Mouse (Mus musculus) frontal cortex, postnatal 14 days (tissue): Measurements from ENCODE around the gene Grin2b.

Source experiments
- DNase-seq, 2 experiments: peaks; one replicate each; pipeline ENCODE4 v3.0.0; 2022; ENCODE audit warnings: low spot score in 2 of 2

The Grin2b gene

DNA sequence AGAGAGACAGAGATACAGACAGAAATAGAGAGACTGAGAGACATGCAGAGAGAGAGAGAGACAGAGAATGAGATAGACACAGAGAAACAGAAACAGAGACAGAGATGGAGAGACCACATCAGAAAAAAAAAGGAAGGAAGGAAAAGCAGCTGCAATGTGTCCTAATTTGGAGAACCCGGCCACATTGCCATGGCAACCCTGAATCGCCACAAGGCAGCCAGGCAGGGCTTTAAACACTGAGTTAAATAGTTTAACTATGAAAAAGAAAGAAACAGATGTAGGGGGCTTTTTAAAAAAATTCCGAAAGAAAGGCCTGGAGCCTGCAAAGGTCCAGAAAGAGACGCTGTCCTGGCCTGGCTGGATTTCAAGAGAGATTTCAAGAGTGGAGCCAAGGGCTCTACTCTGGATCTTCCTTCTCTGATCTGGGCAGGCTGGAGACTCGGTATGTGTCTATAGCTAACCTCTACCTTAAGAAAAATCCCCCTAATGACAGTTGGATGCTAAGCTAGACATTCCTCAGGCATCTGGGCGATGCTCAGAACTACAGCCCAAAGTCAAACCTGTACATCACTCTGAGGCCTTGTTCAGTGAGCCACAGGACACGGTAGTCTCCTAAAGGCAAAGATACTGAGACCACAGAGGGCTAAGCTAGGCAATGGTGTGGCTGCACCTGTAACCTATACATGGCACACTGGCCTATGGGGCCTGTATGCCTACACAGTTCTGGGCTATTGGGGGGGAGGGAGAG lies 162.8 kb downstream of the Grin2b start:
- no peak for DNase-seq

DNA sequence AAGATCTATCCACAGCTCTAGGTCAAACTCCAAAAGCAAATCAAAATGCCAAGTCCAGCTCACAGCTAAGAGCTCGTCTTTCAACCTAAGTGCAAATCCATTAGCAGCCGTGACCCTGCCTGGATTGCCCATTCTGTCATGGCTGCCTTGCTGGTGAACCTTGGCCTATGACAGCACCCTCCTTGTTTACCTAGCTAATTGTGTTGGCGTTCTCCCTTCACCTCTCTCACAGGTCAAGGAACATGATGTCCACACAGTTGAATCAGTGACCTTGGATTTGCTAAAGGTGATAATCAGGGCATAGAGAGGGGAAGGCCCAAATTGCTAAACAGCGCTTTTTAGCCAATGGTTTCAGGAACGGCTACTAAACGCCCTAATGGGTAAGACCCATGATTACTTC lies 165.2 kb downstream of the Grin2b start:
- DNase-seq = no peak

DNA sequence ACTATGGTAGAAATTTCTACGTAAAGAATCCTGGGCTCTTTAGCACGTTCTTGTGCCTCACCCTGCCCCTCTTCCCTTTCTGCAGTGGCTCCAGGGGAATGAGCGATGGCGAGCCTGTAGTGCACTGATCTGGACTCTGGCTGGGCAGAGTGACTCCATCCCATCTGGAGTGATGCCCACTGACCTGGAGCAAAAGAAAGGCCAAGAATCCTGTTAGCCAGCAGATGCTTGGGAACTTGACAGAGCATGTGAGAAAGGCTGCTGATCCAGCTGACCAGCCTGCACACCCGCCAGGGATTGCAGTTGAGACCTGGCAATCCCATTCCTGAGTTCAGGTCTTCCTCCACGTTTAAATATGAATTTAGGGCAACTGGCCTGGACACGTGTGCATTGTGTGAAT lies 178.6 kb downstream of the Grin2b start:
- no peak for DNase-seq

DNA sequence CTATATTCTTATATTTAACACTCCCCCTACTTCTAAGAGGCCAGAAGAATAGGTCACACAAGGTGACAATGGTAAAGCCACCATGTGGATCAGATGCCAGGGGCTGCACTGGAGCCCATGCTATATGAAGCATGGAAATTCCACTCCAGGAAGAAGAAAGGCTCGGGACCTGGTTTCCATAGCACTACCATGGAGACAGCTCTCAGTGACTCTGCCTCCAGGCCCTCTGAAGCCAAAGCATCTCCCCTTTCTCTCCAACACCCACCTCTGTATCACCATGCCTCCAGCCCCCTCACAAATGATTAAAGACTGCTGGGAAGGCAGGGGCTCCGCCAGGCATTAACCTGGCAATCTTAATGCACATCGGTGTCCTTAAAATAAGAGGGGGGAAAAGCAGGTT lies 179.4 kb downstream of the Grin2b start:
- no peak for DNase-seq

DNA sequence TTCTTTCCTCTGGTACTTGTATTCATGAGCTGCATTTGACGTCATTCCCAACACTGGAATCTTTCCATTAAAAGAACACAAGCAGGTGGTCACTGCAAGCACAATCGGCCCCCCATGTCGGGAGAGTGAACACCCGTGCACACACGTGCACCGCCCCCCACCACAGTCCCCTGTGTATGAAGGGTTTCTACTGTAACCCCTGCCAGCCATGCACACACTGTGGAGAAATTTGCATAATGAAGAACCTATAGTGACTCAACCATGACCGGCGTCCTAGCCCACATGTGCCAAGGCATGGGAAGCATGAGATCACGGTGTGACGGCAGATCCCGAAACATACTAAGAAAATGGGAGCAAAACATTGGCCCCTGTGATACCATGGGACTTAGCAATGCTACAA lies 179.9 kb downstream of the Grin2b start:
- no peak for DNase-seq

DNA sequence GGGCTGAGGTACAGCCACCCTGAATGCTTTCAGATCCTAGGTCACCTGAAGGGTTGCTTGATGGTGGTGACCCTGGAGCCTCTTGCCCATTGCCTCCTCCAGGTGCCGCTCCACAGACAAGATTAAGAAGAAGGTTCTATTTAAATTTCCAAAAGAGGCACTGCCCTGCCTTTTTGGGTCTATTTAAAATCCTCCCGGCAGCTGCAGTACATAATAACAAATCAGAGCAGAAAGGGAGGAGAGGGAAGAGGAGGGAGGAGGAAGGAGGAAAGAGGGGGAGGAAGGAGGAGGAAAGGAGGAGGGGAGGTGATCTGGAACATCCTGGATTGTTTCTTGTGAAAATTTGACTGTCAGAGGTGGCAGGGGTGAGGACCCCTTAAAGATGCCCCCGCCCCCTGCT lies 197.2 kb downstream of the Grin2b start:
- DNase-seq = no peak

DNA sequence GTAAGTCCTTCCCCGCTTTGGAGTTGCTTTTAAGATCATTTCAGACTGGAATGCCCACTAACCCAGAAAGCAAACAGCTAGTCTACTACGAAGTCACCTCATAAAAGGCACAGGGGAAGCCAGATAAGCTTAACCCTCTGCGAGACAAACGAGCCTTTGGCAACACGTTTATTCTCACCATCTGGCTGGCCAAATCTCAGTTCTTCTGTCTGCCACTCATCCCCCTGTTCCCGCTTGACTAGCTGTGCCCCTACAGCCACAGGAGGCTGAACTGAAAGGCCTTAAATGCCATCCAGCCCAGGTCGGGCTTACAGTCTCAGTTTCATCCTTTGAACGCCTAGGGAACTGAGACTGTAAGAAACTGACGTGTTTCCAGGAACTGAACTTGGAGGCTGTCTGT lies 200.8 kb downstream of the Grin2b start:
- DNase-seq = no peak

DNA sequence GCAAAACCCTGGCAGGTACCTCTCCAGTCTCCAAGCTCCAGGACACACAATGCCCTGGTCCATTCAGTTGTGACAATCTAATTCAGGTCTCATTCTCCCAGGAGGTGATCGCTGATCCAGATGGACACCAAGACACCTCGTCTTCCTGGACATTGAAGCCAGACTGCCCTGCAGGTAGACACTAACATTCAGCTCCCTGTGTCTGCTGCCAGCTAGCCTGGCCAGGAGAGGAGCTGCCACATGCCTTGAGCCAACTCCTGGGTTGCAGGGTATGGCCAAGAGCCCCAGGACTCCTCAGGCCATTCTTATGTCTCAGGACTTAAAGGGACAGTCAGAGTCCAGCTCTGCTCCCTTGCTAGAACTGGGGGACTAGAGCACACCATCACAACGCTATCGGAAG lies 201.8 kb downstream of the Grin2b start:
- DNase-seq = no peak

DNA sequence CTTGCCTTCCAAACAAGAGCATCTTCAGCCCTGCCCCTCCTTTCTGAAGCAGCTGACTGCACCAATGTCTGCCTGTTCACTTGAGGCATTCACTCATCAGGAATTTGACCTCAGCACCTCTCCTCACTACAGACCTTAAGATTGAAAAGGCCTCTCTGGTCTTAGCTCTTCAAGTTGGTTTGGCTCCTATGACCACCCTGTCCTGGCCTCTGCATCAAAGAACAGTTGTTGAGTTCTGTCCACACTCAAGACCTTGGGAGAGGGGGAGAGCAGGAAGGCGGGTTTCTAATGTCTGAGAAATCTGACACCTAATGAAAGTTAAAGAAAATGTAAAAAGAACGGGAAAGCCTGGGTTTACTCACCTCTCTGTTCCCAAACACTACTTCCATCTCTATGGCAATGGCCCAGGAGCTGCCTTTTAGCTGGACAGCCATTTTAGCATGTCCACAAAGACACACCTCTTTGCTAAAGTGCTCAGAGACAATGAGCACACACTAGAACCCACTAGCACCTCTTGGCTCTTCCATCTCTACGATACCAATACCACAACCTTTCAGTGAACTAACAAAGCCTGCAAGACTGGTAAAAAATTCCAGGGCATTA lies 202.5 kb downstream of the Grin2b start:
- DNase-seq = no peak

DNA sequence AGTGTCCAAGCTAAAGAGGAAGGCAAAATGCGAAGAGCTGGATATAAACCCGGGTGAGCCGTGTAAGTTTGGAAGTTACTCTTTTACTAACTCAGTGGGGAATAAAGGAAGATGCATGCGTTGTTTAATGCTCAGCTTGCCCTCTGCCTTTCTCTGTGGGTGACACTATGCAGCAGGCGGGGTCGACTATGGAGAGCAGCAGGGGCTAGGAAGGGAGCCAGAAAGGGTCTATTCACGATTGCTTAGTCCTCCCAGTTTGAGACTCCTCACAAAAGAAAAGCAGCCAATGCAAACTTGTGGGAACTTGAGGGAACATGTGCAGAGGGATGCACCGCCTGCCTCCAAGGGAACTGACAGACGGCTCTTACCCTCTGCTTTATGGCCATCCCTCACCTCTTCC lies 211.5 kb downstream of the Grin2b start:
- no peak for DNase-seq

DNA sequence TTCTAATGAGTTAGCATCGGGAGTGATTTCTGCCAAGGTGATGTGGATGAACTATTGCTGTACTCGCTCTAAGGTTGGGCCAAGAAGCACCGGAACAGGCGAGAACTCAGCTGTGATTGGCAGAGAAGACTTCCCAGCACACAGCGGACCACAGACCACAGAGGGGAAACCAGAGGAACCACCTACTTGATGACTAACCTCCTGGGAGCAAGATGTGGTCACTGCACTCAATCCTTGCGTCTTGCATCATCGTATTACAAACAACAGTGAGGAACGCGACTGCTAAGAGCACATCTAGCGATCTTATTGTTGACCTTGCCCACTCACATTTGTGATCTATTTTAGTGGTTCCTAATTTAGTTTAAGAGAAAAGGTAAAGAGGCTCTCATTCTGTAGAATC lies 213.7 kb downstream of the Grin2b start:
- DNase-seq = no peak

DNA sequence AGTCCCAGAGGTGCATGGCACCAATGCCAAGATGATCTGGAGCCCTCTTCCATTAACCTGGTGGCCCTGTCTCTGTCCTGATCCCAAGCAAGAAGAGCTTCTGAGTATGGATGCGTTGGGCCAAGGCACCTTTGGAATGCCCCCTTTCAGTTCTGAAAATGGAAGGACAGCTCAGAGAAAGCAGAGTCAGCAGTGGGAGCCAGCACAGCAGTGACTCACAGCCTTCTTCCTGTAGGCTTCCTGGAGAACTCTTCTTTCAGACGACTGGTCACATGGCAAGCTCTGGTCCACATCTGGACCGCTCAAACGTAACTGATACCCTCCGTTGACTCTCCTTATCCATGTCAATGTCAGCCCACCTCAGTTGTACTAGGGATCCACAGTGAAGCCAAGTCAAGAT lies 221.6 kb downstream of the Grin2b start:
- DNase-seq = no peak

DNA sequence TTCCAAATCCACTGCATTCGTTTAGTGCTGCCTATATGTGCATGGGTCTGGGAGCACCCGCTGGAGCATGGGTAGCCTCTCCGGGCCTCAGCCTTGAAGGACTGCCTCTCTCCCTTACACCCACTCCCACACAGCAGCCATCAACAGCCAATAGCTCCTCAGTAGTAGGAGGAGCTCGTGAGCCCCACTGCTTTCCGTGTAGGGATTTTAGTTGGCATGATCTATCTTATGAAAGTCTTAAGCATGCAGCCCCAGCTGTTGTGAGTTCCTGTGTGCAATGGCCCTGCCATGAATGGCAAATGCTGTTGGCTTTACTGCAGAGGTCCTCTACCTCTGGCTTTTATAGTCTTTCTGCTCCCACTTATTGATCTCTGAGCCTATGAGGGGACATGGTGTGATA lies 227.8 kb downstream of the Grin2b start:
- no peak for DNase-seq

DNA sequence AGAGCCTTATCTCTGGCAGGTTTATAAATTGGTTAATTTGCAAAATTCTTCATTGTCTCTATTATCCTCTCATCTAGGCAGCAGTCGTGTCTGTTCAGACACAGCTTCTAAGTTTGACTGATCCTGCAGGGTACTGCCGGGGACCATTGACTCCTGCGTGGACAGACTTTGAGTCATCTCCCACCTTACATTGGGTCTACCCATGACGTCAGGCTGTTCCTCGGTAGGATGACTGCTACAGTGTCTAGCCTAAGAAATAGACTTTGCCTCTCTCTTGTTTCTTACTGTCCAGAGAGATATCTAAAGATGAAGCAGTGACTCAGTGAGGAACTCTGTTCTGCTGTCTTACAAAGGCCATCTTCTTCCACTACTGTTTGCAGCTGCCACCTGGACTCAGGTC lies 229.0 kb downstream of the Grin2b start:
- no peak for DNase-seq

DNA sequence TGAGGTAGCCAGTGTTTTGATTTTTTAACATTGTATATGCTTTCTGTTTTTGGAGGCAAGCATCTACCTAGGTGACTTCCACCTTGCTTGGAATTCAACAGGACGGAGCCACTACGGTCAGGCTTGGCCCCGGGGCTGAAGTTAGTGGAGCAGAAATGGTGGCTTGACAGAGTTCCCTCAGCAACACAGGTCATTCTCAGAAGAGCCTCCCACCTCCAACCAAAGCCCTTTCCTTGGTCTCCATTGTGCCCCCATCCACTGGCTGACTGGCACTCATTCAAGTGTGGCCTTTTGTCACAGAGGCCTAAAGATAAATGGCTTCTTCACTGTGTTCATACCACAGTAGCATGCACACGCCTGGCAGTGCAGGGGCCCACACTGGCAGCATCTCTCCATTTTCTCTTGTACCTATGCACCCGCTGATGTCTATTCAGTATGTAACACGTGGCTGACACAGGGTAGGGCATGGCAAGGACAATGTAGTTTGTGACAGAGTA lies 230.1 kb downstream of the Grin2b start:
- DNase-seq = no peak

DNA sequence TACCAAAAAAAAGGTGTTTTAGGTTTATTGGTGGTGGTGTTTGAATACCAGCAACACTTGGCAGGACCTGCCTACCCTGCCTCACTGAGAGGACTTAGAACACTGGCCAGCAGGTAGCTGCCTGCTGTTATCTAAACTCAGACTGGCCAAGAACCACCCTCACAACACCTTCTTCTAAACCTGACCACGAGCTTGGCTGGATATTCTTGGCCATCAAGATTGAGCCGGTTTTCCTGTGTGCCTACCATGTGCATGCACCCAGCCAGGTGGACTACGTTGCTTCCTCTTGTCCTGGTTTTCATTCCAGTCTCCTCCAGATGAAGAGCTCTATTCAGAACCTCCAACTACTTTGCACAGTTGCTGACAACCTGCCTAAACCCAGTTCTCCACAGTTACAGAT lies 240.4 kb downstream of the Grin2b start:
- no peak for DNase-seq

DNA sequence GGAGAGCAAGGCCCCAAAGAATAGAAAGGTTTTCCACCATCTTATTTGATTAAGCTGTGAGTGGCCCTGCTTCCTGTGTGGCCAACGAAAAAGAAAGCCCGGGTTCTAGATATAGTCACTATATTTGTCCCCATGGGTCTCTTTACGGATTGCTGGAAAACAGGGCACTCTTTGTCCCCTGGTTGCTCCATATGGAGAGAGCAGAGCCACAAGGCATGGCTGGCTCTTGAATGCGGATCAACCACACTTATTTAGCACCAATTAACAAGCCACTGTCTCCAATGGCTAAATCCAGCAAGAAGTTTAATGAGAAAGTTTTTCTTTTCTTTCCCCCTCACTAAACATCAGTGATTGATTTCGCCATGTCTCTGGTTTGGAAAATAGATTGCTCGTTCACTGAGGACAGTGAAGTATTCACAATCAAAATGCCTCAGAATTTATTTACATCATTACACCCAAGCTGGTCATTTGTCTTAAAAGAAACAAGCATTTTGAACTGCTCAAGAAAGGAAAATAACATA lies 240.9 kb downstream of the Grin2b start:
- no peak for DNase-seq

DNA sequence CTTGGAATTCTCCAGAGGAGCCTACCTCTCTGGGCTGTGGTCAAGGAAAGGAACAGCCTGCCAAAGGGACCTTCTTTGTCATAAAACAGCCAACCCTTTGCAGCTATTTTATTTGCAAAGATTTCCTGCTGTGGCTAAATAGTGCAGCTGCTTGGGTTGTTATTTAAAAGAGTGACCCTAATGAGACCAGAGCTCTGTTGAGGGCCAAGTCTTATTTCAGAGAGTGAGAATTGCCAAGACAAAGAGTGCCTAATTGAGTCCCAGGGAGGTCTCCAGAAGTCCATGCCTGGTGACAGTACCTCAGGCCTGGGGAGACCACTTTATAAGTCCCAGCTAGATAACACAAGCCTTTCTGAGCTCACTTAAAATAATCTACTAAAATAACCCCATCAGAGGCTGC lies 255.6 kb downstream of the Grin2b start:
- no peak for DNase-seq

DNA sequence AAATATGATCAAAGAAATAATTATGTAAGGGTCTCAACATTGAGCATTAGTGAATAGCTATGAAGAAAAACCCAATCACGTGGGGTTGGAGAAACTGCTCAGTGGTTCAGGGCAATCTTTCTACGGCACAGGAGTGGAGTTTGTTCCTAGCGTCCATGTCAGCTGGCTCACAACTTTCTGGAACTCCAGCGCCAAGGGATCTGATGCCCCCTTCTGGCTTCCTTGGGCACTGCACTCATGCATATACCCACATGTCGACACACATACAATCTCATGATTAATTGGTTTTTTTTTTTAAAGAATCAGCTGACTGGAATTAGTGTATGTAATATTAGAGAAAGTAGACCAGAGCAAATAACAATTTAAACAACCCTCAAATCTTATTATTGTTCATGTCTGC lies 258.7 kb downstream of the Grin2b start:
- no peak for DNase-seq

DNA sequence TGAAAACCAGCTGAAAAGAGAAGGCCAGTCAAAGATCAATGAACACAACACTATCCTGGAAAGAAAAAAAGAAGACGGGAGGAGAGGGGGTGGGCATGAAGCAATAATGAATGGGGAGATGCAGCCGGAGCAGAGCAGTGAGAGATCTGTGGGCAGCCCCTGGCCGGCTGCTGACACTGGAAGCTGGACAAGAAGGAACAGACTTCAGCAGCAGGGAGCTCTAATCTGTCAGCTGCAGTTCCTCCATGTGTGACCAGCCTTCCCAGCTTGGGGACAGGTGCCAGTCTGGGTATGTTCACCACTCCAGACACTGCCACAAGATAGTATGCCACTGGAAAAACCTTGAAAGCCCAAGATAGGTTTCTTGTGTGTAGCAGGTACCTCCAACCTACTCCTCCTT lies 261.2 kb downstream of the Grin2b start:
- no peak for DNase-seq

DNA sequence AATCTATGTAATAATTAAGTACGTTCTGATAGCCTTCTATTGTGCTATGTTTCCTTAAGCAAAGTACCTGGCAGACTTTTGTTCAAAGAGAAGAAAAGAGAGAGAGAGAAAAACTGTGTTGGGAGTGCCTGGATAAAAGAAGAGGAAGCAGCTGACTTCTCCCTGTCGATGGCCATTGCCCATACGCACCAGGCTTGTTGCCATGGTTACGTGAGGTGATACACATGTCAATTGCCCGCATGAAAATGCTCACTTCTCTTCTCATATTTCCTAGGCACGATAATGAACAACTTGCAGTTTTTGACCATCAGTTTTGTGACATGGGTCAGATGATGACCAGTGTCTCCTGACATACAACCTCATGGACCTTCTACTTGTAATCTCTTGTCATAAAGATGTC lies 262.2 kb downstream of the Grin2b start:
- no peak for DNase-seq

DNA sequence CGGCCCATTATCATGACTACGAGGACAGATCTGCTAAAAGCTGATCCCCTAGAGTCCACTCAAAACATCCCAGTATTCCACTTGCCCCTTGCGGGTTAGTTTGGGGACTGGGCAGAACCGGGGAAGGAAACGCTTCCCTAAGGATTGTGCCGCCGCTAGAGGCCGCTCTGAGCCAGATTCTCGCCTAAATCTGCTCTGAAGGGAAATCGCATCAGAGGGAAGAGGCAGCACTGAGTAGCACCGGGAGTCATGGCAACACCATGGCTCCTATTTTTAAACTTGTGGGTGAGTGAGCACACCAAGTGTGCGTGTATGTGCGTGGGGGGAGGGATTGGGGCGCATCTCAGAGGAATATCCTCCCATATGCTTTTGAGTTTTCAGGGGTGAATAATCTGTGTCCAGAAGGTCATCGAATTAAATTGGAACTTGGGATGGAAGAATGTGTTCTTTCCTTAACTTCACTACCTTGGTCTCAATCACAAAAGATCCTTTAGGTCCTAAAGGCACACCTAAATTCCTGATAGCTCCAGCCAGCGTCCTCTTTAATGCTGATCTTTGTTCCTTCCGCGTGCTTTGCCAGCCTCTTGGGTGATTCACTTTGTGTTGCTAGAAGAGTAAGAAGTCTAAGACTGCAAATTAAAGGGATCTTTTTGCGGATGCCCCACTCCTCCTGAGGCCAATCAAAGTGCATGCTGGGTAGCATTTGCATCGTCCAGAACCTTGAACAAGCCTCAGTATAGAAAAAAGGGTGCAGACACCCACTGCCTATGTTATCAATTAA lies 265.6 kb downstream of the Grin2b start:
- peak; percentile 83 to 87 for DNase-seq

DNA sequence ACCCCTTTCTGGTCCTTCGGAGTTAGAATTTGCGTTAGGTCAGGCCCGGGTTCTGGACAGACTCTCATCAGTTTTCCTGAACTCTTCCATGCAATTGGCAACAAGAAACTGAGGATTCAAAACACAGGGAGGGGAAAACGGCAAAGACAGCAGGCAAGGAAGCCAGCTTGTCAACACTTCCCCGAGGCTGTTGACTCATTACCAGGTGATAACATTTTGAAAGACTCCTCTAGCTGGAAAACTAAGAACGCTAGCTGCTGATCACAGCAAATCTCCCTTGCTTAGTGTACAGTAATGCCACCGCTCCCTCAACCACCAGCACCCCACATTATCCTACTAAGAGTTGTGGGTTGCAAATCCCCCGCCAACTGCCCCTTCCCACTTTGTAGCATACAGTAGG lies 266.2 kb downstream of the Grin2b start:
- no peak for DNase-seq
